Mouse (Mus musculus) cerebellum, adult 18-20 months (tissue): Measurements from ENCODE around the gene Slc6a21.
"Not testable (repeated sequence)": the region's sequence is repeated elsewhere in the genome, so short reads cannot be mapped to it uniquely, and the experiment has no call there.

Experiments
- DNase-seq, 2 experiments: peaks; one replicate each; pipeline ENCODE4 v3.0.0; 2021

The Slc6a21 gene

DNA sequence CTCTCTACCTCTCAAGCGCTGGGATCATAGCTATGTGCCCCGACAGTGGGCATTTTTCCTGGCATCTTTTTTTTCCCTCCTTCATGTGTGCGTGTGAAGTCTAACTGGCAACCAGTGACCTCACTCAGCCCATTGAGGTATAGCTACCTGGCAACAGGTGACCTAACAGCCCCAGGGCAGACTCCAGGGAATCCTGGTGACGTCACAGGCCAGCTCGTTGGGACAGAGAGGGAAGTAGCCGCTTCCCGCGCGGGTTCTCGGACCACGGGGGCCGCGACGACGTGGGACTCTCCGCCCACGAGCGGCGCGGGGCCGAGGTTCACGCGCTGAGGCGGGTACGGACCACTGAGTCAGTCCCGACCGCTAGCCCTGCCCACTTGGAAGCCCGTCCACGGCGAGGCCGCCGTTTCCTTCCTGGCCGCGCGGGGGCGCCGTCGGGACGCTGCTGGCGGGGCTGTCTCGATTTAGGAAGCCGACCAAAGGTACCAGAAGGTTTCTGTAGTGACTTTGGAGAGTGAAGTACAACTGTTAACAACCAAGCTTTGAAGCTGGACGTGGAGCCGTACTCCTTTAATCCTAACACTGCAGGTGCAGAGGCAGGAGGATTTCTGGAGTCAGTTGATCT is at the start of gene Slc6a21:
Gene Slc6a21, plus strand, starts transcription at position 378 of the 625 bp plus-strand sequence.
- peak; percentile 65 to 84 for DNase-seq

DNA sequence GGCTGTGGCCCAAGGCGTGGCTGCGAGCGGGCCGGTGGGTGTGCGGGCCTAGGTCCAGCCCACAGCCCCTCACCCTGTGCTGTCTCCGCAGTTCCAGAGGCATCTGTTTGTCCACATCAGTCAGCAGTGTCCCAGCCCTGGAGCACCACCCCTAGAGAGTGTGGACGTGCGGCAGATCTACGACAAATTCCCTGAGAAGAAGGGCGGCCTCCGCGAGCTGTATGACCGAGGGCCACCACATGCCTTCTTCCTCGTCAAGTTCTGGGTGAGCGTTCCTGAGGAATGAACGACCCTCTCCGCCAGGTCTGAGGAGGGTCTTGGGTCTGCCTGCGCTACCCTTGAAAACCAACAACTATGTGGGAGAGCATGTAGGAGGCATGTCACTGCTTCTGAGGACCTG is 48.8 kb upstream of the Slc6a21 start:
- no peak for DNase-seq

DNA sequence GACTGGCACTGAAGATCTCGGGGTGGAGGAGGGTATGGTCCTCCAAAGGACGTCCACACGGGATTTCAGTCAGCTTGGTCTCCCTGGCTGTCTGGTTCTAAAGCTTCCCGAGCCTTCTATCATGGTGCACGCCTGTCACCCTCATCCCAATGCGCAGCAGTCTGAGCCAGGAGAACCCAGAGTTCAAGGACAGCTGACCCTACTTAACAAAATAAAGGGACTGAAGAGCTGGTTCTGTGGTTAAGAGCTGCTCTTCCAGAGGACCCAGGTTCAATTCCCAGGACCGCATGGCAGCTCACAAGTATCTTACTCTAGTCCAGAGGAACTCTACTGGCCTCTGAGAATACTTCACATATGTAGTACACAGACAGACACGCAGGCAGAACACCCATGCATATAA is 48.3 kb upstream of the Slc6a21 start:
- no peak for DNase-seq

DNA sequence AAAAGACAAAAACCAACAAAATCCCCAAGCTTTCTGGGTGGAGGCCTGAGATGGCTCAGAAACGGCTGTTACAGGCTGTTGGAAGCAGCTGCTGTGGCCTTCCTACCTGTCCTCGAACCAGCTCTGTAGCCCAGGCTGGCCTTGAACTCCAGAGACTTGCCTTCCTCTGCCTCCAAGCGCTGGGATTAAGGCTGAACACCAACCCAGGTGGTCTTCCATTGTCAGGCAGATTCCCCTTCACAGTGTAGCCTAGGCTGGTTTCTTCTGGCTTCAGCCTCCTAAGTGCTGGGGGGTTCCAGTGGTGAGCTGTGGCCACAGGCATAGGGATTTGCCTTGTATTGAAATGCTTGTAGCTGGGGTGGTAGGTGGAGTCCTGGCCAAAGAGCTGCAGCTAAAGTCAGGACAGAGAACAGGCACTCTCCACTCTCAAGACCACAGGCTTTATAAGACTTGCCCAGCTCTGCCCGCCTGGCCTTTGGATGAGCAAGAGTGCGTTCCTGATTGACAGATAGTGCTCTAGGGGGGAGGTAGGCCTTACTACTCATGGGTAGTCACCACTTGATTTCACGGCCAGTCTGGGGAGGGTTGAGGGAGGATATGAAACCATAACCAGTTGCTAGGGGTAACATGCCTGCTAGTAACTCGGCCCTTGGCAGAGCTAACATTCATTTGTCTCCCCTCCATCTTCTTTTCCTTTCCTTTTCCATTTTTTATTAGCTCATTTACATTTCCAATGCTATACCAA is 47.7 kb upstream of the Slc6a21 start:
- no peak for DNase-seq

DNA sequence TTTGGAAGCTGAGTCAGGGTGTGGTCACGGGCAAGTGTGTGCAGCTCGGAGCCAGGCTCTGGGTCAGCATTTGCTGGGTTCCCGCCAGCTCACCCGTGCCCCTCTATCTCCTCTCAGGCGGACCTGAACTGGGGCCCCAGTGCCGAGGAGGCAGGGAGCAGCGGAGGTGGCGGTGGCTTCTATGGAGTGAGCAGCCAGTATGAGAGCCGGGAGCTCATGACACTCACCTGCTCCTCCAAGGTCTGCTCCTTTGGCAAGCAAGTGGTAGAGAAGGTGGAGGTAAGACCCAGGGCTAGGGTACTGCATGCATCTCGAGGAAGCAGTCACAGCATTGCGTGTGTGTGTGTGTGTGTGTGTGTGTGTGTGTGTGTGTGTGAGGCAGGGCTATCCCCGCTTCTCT is 46.1 kb upstream of the Slc6a21 start:
- DNase-seq, result no peak

DNA sequence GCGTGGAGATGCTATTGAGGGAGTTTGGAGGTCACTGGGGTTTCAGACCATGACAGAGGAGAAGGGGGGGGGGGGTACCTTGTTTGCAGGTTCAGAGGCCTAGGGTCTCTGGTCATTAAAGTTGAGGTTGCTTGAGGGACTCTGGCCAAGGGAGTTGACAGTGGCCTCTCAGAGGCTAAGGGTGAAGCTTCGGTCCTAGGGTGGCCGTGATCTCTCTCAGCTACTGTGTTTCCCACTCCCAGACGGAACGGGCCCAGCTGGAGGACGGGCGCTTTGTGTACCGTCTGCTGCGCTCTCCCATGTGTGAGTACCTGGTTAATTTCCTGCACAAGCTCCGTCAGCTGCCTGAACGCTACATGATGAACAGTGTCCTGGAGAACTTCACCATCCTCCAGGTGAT is 45.4 kb upstream of the Slc6a21 start:
- DNase-seq, result no peak

DNA sequence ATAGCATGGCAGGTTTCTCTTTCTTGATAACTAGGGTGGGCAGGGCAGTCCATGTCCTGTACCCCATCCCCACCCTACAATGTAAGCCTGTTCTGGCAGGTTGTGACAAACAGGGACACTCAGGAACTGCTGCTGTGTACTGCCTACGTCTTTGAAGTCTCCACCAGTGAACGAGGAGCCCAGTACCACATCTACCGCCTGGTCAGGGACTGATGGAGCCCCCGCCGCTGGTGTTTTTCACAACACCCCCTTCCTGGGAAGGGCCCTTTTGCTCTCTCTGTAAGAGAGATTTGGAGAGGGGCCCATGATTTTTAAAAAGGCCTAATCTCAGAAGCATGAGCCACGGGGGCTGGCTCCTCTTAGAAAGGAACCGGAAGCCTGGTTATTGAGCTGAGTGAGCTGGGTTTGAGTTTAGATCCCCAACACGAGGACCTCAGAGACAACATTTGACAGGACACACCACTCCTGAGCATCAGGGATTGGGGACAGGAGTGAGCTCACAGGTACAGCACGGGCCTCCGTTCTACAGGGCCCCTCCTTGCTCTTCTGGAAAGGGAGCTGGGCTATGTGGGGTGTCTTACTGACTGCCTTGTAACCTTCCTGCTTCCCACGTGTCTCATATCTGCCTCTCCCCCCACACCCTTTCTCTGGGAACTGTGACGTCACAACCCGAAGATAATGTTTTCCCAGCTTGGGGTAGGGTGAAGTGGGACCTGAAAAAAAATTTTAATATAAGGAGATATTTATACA is 44.4 kb upstream of the Slc6a21 start:
- DNase-seq, result no peak

DNA sequence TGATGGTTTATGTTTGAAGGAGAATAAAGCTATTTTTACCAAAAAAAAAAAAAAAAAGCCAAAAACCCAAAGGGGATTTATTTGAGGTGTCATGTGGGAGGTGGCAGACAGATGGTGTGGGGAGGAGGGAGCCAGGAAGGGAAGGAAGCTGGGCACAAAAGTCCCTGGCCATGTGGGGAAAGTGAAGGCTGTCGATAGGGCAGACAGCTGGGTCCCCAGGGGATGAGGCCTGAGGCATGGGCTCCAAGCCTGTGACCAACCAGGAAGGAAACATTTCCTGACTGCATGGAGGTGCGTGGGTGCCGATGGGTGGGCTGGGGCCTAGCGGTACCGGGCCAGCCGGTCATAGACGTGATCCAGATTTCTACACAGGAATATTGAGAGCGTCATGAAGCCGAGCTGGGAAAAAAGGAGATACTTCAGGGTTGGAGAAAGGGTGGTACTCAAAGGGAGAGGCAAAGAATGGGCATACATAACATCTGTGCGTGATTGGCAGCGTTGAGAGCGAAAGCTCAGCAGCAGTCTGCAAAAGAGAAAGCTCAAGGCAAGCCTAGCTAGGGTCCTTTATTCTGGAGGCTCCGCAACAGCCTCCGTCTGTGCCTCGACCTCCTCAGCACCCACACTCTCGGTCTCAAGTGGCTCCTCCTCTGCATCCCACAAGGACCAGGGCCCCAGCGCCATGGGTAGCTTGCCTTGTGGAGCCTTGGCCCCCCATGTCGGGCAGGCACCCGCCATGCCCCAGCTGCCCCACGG is 43.6 kb upstream of the Slc6a21 start:
- DNase-seq, result peak; percentile 19 to 20

DNA sequence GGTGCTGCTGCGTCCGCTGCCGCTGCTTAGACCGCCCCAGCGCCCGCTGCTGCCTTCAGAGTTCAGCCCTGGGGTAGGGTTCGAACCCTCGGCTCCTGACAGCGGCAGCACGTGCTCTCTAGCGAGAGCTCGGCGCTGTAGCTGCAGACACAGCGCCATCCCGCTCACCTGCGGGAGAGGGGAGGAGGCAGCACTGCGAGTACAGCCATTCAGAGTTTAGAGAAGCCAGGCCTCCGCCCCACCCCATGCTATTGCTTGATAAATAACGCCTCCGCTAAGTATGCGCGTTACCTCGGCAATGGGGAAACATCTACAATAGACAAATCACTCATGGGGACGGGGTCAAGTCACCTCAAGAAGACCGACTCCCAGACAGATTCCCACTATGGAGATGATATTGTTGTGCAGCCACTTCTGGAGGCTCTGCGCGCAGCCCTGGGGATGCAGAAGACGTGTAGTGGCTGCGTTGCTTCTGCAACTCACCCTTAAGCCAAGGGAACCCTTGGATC is 42.9 kb upstream of the Slc6a21 start:
- no peak for DNase-seq

DNA sequence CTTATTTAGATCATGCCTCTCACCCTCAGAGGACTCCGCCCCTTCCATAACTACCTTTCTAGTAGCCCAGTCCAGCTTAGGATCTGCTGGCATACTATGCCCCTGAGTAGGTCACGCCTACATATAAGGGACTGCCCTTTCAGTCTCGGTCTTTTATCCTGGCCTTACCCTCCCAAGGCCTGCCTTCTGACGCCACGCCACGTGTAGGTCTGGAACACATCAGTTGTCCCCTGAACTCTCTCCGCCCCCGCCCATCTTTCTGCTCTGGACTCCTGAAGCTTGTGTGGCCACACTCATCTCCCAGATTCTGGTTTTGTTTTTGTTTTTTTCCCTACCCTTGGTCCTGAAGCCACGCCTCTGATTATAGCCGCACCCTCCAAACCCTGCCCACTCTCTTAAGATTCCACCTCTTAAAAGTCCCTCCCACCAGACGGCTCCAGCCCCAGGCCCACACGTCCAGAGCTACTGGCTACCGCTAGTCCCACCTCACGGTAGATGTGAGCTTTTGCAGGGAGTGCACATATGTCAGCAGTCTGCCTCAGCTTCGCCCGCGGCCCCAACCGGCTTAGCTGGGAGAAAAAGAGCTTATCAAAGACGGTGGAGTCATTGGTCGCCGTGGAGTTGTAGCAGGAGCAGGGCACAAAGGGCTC is 42.3 kb upstream of the Slc6a21 start:
- DNase-seq, result no peak

DNA sequence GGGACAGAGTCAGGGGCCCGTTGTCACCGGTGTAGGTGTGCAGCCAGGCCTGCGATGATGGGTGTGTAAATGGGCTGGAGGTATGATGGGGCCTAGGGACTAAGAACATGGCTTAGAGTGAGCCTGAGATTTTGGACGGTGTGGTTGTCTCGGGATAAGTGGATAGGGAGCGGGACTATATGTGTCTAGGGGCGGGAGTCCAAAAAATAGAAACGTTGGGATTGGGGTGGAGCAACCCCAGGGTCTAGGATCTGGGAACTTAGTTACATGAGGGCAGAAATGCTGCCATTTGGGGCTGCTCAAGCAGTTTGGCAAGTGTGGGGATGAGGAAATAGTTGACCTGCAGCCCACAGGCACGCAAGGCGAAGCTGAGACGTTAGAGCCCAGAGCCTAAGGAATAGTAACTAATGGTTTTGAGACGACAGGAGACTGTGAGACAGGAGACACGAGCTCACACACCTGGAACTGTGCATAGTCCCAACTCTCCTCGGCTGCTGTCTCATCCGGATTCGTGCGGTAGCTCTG is 41.6 kb upstream of the Slc6a21 start:
- DNase-seq, result no peak

DNA sequence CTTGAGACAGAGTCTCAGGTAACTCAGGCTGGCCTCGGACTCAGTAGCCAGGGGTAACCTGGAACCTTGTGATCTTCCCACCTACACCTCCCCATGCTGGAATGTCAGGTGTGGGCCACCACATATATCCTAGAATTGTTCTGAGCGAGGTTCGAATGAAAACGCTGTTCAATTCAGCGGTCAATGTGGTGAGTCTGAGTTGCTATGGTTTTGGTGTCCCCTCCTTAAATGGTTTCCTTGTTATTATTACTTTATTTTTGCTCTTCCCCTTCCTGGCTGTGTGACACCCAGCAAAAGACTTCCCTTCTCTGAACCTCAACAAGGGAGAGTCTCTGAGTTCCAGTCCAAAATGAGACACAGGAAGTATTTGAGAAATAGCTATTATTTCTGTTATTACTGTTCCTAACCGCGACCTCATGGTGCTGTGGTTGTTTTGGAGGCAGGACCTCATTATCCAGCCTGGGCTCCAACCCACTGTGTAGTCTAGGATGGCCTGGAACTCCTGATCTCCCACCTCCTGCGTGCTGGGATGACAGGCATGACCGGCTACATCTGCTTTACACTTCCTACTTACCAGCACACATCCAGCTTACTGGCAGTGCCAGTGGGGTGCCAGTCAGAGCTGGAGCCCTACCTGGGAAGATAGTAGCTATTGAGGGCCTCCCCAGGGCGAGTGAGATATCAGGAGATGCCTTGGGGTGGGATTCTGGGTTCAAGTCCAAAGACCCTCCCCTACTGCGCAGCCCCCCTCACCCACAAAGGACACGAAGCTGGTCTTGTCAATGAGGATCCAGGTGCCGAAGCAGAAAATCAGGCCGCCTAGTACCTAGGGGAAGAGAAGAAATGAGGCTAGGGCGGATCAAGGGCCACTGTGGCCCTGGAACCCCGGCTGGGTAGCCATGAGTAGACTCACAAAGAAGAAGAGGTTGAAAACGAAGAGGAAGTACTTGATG is 39.3 kb upstream of the Slc6a21 start:
- DNase-seq, result no peak

DNA sequence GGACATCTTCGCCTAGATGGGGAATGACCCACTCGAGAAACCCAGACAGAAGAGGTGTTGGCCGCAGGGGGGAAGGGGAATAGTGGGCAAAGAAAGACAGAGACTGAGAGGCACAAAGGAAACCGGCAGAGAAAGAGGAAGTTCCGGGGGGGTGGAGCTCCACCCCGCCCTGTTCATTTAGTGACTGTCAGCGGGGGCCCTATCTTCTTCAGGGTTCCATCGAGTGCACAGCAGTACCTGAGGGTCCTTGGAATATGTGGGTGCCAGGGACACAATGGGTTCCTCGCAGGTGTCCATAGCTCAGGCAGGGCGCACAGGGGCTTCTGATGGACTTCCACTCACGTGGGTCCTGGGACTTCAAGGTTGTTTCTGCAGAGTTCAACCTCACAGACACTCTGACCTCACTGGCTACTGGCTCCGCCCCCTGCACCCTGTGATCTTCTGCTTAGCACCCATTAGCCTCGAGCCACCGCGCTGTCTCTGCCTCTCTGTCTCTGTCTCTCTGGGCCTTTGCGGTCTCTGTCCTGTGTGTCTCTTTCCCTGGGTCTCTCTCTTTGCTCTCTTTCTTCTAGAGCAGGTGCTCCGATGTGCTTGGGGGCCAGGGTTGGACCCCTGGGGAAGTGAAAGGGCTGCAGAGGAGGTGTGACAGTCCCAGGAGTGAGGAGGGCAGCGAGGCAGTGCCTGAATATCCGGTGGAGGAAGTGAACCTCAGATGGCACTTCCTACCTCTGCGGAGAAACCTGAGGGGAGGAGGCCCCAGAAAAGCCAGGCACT is 38.4 kb upstream of the Slc6a21 start, which contains the start of gene Cd37:
Gene Cd37, minus strand, starts transcription at position 393 of the 774 bp plus-strand sequence.
- no peak for DNase-seq

DNA sequence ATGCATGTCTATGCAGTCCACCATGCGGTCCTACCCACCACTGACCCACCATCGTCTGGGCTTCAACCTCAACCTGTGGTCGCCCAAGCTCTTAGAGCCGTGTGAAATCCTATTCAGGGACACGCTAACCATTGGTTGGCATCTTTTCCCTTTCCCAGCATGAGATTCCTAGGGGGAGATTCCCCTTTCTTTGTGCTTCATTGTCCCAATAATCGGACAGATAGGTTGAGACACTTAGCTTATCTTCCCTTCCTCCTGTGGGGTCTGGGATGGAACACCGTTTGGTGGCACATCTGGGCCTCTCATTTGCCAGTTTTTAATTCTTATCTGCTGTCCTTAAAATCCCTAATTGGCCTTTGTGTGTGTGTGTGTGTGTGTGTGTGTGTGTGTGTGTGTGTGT is 37.2 kb upstream of the Slc6a21 start:
- no peak for DNase-seq

DNA sequence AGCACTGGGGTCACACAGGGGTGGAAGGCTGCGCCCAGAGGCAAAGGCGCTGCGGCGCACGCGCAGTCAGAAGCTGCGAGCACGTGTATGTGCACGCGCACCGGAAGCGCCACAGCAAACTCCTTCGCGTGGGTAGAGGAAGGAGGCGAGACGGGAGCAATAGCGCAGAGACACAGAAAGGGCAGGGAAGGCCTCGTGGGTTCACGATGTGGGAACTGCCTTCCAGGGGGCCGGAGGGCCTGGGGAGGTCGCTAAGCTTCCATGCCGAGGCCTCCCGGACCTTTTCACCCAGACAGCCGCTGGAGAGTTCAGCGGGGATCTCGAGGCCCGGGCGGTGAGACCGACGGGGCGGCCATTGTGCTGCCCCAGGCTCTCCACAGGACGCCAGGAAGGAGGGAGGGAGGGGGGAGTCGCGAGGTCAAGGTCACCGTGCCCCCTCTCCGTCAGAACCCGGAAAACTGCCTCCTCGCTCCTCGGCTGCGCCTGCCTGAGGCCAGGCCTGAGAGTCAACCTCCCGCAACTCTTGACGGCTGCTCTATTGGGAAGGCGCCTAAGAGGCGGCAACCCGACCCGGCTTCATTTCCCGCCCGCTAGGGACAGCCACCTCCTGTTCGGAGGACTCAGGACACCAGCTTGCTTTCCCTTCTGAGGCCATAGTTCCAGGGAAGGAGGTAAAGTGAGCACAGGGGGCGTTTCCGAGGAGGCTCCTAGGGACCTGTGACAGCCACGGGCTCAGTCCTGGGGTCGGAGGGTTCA is 36.5 kb upstream of the Slc6a21 start, which contains the start of gene Slc6a16:
Gene Slc6a16, plus strand, starts transcription at position 453 of the 756 bp plus-strand sequence.
- DNase-seq, result no peak

DNA sequence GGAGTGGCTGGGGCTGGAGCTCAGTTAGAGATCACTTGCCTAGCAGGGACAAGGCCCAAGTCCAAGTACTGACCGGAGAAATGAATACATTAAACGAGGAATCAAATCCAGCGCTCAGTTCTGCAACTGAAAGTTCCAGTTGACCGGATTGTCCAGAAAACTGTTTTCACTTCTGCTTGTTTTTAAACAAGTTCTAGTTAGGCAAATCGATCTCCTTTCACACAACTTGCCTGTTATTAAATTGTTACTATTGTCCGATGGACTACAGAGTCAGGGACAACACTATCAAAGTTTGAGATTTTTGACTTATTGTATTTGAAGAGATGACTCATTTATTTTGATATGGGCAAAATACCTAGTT is 35.9 kb upstream of the Slc6a21 start:
- no peak for DNase-seq

DNA sequence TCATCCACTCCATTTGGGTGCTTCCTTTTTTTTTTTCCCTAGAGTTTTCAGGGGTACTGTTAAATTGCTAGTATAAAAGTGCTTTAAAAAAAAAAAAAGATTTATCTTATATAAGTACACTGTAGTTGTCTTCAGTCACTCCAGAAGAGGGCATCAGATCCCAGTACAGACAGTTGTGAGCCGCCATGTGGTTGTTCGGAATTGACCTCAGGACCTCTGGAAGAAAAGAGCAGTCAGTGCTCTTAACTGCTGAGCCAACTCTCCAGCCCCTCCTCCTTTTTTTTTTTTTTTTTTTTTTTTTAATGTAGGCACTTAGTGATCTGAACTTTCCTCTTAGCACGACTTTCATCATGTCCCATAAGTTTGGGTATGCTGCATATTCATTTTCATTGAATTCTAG is 29.6 kb upstream of the Slc6a21 start:
- DNase-seq, result no peak

DNA sequence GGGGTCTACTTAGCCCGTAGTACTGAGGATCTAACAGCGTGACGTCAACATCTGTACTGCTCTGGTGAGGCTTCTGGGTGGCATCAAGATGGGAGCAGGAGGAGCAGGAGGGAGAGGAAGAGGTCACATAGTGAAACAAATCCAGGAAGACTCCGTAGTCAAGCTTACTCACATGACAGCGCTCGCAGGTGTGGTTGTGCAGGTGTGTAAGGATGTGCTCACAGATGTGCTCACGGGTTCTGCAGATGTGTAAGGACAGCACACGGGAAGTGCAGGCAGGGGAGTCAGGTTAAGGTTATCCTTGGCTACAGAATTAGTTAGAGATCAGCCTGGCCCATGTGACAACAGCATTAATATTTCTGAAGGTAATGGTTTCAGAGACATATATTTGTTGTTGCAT is 23.5 kb upstream of the Slc6a21 start:
- DNase-seq, result no peak

DNA sequence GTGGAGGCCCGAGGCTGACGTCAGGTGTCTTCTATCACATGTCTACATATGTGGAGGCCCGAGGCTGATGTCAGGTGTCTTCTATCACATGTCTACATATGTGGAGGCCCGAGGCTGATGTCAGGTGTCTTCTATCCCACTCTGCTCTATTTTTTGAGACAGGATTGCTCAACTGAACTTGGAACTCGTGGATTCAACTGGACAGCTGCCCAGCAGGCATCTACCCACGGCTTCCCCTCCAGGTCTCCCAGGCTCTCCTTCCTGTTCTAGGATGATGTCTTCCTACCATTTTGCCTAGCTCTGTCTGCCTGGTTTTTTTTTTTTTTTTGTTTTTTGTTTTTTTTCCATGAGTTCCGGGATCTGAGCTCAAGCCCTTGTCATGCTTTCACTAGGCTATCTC is 21.5 kb upstream of the Slc6a21 start:
- DNase-seq, result not testable (repeated sequence)
